Mouse (Mus musculus) kidney, postnatal 0 days (tissue): Measurements from ENCODE around the gene Srrm2. TPM values are rescaled to one million over a fixed set of nuclear protein-coding genes. Genes with fewer than 3 reads are reported as not detected.

Source experiments
- ATAC-seq: fragments of 200-750 bp; cut with Nextera tagmentation; replicated peaks from 2 replicates; pipeline ENCODE4 v1.8.0; 2017; ENCODE audit warnings: low read depth, moderate number of reproducible peaks, moderate TSS enrichment, moderate library complexity; ENCODE audit not compliant: low FRiP score
- DNase-seq: peaks from one replicate; pipeline ENCODE4 v3.0.0-alpha.2; 2016; ENCODE audit warnings: low spot score
- H3K27ac ChIP-seq: fragments of 300-500 bp; sonication (generic); 2 replicates; pipeline ENCODE4 v1.5.1; 2014; ENCODE audit warnings: mild to moderate bottlenecking
- H3K27me3 ChIP-seq: fragments of 300-500 bp; sonication (generic); 2 replicates; pipeline ENCODE4 v1.6.1; 2014; ENCODE audit warnings: low read length, mixed read lengths; ENCODE audit not compliant: insufficient read depth
- H3K36me3 ChIP-seq: fragments of 300-500 bp; sonication (generic); 2 replicates; pipeline ENCODE4 v1.6.1; 2014; ENCODE audit warnings: low read length, mixed read lengths; ENCODE audit not compliant: insufficient read depth
- H3K4me1 ChIP-seq: fragments of 300-500 bp; sonication (generic); replicated peaks from 2 replicates; pipeline ENCODE4 v1.6.1; 2014; ENCODE audit warnings: antibody characterized with exemption, low read length, mixed read lengths; ENCODE audit not compliant: insufficient read depth
- H3K4me2 ChIP-seq: fragments of 300-500 bp; sonication (generic); 2 replicates; pipeline ENCODE4 v1.6.1; 2014; ENCODE audit warnings: mild to moderate bottlenecking, low read length, moderate library complexity, mixed read lengths
- H3K4me3 ChIP-seq: fragments of 300-500 bp; sonication (generic); replicated peaks from 2 replicates; pipeline ENCODE4 v1.5.1; 2014; ENCODE audit warnings: low read depth, low read length
- H3K9ac ChIP-seq: fragments of 300-500 bp; sonication (generic); 2 replicates; pipeline ENCODE4 v1.6.1; 2014; ENCODE audit warnings: low read depth, low read length
- H3K9me3 ChIP-seq: fragments of 300-500 bp; sonication (generic); replicated peaks from 2 replicates; pipeline ENCODE4 v1.6.1; 2016; ENCODE audit warnings: low read length, inconsistent platforms, mixed read lengths
- CTCF ChIP-seq: IDR thresholded peaks from 2 replicates; pipeline ENCODE4 v1.5.1; 2016; ENCODE audit warnings: antibody characterized with exemption, low read depth, mild to moderate bottlenecking, moderate library complexity
- WGBS: fragments of 180-500 bp; shearing (Covaris S2); extraction: QIAGEN DNeasy Blood & Tissue Kit; methylation state at CpG from one replicate; pipeline ENCODE4 v1.1.7; 2014; 5-methylcytosine and 5-hydroxymethylcytosine counted together
- polyA plus RNA-seq: library from polyadenylated mRNA; unstranded; fragments of >200 nt; fragmentation: Nextera tagmentation; extraction: Ambion mirVana; gene quantifications from 2 replicates; pipeline ENCODE4 v1.2.1, GENCODE M21; 2015

The Srrm2 gene
- polyA plus RNA-seq, 1 experiment from 2014 or later, result 304 TPM

DNA sequence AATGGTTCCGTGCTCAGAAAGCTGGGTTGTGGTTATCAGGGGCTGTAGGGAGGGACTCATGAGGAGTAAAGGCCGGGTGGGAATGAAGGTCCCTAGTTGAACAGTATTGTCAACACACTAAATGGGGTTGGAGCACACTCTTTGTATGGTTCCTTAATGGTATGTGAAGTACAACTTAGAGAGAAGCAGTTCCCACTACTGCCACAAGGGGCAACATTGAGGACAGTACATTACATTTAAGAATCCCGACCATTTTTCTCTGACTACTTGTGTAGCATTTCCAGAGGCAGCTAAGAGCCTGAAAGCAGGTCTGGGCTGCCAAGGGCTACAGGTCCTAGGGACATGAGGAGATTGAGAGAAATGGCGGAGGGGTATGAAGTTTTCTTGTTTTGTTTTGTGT lies 50.8 kb downstream of the Srrm2 start:
- H3K9me3 ChIP-seq, result no peaks in the 10 kb centered on the region
- no peak for ATAC-seq
- TF ChIP-seq CTCF, result peak; percentile 79
- peak; percentile 85 for DNase-seq
- no peak overlapping the region for H3K4me3 ChIP-seq
- WGBS, result 32% methylated on average over 4 of the region's 4 CpGs
- no peak overlapping the region for H3K27ac ChIP-seq
- no peak overlapping the region for H3K4me2 ChIP-seq
- H3K4me1 ChIP-seq, result no peaks in the 10 kb centered on the region
- H3K9ac ChIP-seq, result no peak overlapping the region
- H3K36me3 ChIP-seq, result no peaks in the 10 kb centered on the region
- no peaks in the 10 kb centered on the region for H3K27me3 ChIP-seq

DNA sequence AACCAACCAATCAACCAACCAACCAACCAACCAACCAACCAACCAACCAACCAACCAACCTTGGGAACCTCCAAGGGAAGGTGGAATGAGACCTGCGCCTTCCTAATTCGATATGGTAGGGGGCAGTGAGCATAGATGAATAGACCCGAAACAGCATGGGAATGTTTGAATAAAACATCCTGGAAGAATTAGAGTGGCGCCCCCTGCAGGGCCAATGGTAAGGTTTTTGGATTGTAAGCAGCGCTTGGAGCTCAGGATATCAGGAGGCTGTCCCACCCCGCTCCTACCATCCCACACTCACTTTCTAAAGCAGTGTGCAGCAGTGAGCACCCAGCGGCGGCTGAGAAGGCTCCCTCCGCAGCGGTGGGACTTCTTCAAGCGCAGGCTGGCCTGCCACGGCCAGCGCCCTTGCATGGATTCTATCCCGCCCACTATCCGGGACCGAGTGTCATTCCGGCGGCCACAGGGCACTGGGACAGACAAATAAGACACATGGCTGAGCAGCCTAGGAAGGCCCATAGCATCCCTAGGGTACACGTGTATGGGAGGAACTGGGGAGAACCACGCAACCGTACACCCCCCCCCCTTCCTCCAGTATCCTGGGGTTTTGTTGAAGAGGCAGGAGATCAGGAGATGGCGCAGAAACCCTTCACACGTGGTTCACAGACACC lies 52.9 kb downstream of the Srrm2 start:
- no peak overlapping the region for H3K9ac ChIP-seq
- peak; percentile 34; the same call in 1 of the 2 replicates for TF ChIP-seq CTCF
- ATAC-seq (peak; percentile 47; the same call in 1 of the 2 replicates), DNase-seq (no peak)
- no peaks in the 10 kb centered on the region for H3K27me3 ChIP-seq
- WGBS, result 49% methylated on average over 23 of the region's 23 CpGs
- no peaks in the 10 kb centered on the region for H3K36me3 ChIP-seq
- H3K27ac ChIP-seq, result no peak overlapping the region
- H3K4me1 ChIP-seq, result no peaks in the 10 kb centered on the region
- H3K4me2 ChIP-seq, result peak overlapping the region; percentile 25
- H3K4me3 ChIP-seq, result no peak overlapping the region
- H3K9me3 ChIP-seq, result no peaks in the 10 kb centered on the region

DNA sequence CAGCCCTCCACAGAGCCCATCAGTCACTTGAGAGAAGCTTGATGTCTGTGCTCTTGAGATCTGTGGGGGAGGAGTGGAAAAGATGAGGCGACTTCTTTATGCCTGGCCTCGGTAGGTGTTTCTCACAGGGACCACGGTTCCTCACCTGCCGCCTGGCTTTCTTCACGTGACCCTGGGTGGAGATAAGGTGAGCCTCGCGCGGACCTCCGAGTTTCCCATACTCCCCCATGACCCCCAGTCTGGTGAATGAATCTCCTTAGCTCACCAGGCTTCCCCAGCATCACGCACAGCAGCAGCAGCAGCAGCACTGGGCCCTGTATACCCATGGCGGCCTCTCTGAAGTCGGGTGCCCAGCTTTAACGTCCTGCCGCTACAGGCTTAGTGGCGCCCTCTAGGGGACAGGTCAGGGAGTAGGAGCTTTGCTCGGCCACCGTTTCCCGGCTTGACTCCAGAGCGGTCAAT lies 53.5 kb downstream of the Srrm2 start, which contains the start of the genes Prss32 and Prss41:
Gene Prss32, plus strand, starts transcription at position 44 of the 462 bp plus-strand sequence.
Gene Prss41, minus strand, starts transcription at position 361 of the 462 bp plus-strand sequence.
- H3K4me3 ChIP-seq, result no peak within 1 kb of the TSS
- no peak within 1 kb of the TSS for H3K9ac ChIP-seq
- H3K4me2 ChIP-seq, result peak within 1 kb of the TSS; percentile 25
- DNase-seq (peak; percentile 43), ATAC-seq (peak; percentile 40; the same call in 1 of the 2 replicates)
- no peak within 1 kb of the TSS for H3K27ac ChIP-seq
- 16% methylated on average over 19 of the region's 19 CpGs for WGBS
- no peaks in the 10 kb centered on the region for H3K36me3 ChIP-seq
- TF ChIP-seq CTCF, result peak; percentile 69
- H3K4me1 ChIP-seq, result no peaks in the 10 kb centered on the region
- H3K9me3 ChIP-seq, result no peaks in the 10 kb centered on the region
- no peaks in the 10 kb centered on the region for H3K27me3 ChIP-seq

DNA sequence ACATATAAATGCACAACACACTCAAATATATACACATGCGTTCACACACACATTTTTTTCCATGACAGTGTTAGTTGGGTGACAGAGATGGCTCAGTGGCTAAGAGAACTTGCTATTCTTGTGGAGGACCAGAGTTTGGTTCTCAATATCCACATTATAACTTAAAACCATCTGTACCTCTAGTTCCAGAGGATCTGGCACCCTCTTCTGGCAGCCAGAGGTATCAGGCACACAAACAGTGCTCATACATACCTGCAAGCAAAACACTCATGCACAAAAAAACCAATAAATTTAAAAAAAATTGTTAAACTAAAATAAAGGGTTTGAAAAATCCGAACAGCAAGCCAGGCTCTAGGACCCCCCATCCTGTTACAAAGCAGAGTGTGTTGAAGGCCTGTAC lies 59.7 kb downstream of the Srrm2 start:
- Histone ChIP-seq H3K27ac (no peak overlapping the region), H3K4me3 (no peak overlapping the region), H3K9ac (no peak overlapping the region), H3K27me3 (no peaks in the 10 kb centered on the region), H3K36me3 (no peaks in the 10 kb centered on the region), H3K4me1 (no peaks in the 10 kb centered on the region), H3K4me2 (no peak overlapping the region), H3K9me3 (no peaks in the 10 kb centered on the region)
- WGBS, result 69% methylated on average over 2 of the region's 2 CpGs
- TF ChIP-seq CTCF, result peak; percentile 38
- DNase-seq (no peak), ATAC-seq (no peak)

DNA sequence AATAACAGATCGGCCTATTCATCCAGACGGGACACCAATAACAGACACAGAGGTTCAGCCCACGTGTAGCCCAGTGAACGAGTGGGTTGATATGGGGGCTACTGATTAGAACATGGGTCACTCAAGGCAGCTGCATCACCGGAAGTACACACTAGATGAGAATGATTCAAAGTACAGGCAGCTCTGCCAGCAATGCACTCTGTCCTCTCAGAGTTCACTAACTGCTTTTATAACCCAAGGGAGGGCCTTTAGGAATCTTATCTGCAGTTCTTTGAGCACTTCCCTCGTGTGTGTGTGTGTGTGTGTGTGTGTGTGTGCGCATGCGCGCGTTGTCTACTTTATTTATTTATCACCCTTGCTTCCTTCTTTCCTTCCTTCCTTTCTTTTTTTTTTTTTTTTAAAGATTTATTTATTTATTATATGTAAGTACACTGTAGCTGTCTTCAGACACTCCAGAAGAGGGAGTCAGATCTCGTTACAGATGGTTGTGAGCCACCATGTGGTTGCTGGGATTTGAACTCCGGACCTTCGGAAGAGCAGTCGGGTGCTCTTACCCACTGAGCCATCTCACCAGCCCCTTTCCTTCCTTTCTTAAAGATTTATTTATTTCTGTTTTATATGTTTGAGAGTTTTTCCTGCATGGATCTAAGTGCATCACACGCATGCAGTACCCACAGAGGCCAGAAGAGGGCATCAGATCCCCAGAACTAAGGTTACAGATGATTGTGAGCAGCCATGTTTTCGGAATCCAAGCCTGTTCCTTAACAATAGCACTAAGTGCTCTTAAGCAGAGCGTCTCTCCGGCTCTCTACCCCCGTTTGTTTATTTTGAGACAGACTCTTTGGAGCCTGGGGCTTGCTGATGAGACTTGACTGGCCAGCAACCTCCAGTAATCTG lies 60.8 kb downstream of the Srrm2 start:
- no peaks in the 10 kb centered on the region for H3K4me1 ChIP-seq

DNA sequence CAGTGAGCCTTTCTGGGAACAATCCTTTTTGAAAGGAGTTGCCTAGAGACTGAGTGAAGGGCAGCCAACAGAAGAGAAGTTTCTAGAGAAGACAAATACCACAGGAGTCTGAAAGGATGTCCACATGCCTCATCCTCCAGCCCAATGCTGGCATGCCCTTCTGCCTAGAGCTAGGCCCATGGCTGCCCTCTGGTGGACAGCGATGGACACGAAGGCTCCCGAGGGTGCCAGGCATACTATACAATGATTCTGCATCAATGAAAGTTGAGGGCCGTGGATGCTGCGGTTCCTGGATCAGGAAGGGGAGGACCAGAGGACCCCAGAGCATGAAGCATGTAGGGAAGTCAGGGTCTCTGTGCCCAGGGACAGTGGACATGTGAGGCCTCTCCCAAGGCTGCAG lies 63.0 kb downstream of the Srrm2 start:
- H3K27ac ChIP-seq, result no peak overlapping the region
- no peaks in the 10 kb centered on the region for H3K36me3 ChIP-seq
- ATAC-seq (0 out of 2 replicates have a peak, but pooled peaks have one; percentile 48), DNase-seq (peak; percentile 59)
- no peaks in the 10 kb centered on the region for H3K4me1 ChIP-seq
- H3K9ac ChIP-seq, result no peak overlapping the region
- peak; percentile 77 for TF ChIP-seq CTCF
- H3K9me3 ChIP-seq, result no peaks in the 10 kb centered on the region
- H3K4me2 ChIP-seq, result no peak overlapping the region
- 33% methylated on average over 5 of the region's 5 CpGs for WGBS
- H3K4me3 ChIP-seq, result no peak overlapping the region
- no peaks in the 10 kb centered on the region for H3K27me3 ChIP-seq

More for the DNA sequence above, 60.8 kb downstream of the Srrm2 start:
- DNase-seq (peak; percentile 85), ATAC-seq (no peak)
- Histone ChIP-seq H3K9ac (no peak overlapping the region), H3K36me3 (no peaks in the 10 kb centered on the region), H3K27ac (no peak overlapping the region), H3K9me3 (no peaks in the 10 kb centered on the region), H3K4me3 (no peak overlapping the region), H3K27me3 (no peaks in the 10 kb centered on the region), H3K4me2 (no peak overlapping the region)
- TF ChIP-seq CTCF, result peak; percentile 88
- 52% methylated on average over 18 of the region's 19 CpGs for WGBS
